Mouse (Mus musculus) bone marrow, adult 2 months (tissue): ENCODE data around the gene Mrpl50.

Experiments used
- CTCF ChIP-seq: fragments of 200-500 bp; IDR thresholded peaks from 2 replicates; pipeline ENCODE4 v1.5.1; 2011; ENCODE audit warnings: low read length, control low read depth; ENCODE audit not compliant: control insufficient read depth, insufficient read depth
- POLR2A ChIP-seq: fragments of 200-500 bp; IDR thresholded peaks from 2 replicates; pipeline ENCODE4 v1.6.1; 2011; ENCODE audit warnings: low read depth, mild to moderate bottlenecking, control low read depth, low read length, borderline replicate concordance; ENCODE audit not compliant: control insufficient read depth

- TF ChIP-seq CTCF (no peak), POLR2A (no peak)
Observed at GRCm38 (mm10) chr4:49539665-49540064, 18.8 kb upstream of the Mrpl50 start.
